Mouse (Mus musculus) kidney, adult 18-20 months (tissue): ENCODE measurements at regions not wholly inside any gene's neighbourhood (a gene's known extent, or its start where the extent isn't known, plus 50 kb on each side); places are given as distances from the start of the nearest gene placed in this dataset.

Experiments
- DNase-seq: peaks from one replicate; pipeline ENCODE4 v3.0.0; 2021

- DNase-seq = peak; percentile 15
These were observed 92.9 kb upstream of the Htr1b start for GRCm38 (mm10) chr9:81726542-81726941.

- DNase-seq = no peak
These were observed 86.5 kb upstream of the Htr1b start for GRCm38 (mm10) chr9:81720103-81720502.

- DNase-seq = no peak
These were observed 83.6 kb upstream of the Htr1b start for GRCm38 (mm10) chr9:81716980-81717868.

DNA sequence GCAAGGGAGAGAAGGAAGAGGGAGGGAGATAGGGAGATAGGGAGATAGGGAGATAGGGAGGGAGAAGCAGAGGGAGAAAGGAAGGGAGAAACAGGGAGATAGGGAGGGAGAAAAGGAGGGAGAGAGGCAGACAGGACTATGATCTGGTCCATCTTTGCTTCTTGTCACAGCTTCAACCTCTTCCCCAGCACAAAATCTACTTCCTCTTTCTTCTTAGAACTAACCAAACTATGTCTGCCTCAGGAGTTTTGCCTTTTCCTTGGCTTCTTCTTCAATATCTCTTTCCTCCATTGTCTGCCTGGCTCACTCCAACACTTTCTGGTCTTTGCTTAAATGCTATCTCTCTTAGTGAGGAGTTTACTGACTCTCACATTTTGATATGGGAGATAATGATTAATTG lies 57.7 kb upstream of the Htr1b start:
- DNase-seq = no peak

GRCm38 (mm10) chr9:81689744-81690143 lies 56.1 kb upstream of the Htr1b start:
- DNase-seq = no peak
